Mouse (Mus musculus): Measurements from ENCODE around the gene Cd70. TPM values are rescaled to one million over a fixed set of nuclear protein-coding genes. Genes with fewer than 3 reads are reported as not detected.
A peak's percentile ranks its signal among the peaks of the same experiment; 100 is the strongest.

Gene Cd70
- polyA plus RNA-seq (2012; ENCODE audit: insufficient read depth, insufficient read length, missing spikeins) = not detected in 2 replicates

DNA sequence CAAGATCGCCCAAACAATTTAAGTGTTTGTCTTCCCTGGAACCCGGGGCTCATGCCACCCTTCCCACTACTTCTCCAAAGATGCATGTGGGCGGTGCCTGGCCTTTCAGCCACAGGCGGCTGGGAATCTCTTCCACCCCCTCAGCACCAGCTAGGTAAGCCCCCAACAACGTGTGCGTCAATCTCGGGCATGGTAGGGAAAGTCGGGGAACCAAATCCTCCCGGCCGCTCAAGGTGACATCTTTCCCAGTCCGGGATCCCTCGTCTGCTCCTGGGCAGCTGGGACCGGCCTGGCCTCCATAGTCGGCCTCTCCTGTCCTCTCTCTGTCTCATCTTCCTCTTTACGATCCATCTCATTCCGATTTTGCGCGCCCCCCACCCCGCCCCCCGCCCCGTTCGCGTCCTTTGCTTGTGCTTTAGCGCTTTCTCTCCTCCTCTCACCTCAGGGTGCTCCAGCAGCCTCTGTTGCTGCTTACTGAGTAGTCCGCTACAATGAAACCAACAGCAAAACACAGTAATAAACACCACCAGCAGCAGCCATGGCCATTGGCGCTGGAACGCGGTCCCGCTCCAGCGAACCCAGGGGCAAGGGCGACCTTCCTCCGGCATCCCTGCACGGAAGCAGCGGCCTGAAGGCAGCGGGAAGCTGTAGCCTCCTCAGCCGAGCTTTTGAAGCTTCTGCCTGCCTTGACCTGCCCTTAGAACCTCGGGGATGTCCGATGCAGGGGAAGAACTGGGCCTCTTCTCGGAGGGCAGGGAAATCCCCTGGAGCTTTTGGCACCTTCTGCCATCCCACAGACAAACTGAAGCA, at the start of gene Cd70:
Gene Cd70 (minus strand): TSS at position 784 of the 810 bp plus-strand sequence.
- H3K4me1 ChIP-seq (ENCODE audit: control insufficient read depth, insufficient read depth, low read length) = peaks cover 13% of the 10 kb centered on the region
- peak within 1 kb of the TSS; percentile 36 for H3K4me3 ChIP-seq (ENCODE audit: insufficient read depth, low read length)
- H3K27ac ChIP-seq (ENCODE audit: insufficient read depth, low read depth, low read length) = no peak within 1 kb of the TSS
- no peak for TF ChIP-seq POLR2A (IDR thresholded peaks at IDR 0.05; ENCODE audit: borderline replicate concordance, low read depth, low read length)
- no peak for TF ChIP-seq CTCF (IDR thresholded peaks at IDR 0.05; ENCODE audit: low read depth, low read length)

DNA sequence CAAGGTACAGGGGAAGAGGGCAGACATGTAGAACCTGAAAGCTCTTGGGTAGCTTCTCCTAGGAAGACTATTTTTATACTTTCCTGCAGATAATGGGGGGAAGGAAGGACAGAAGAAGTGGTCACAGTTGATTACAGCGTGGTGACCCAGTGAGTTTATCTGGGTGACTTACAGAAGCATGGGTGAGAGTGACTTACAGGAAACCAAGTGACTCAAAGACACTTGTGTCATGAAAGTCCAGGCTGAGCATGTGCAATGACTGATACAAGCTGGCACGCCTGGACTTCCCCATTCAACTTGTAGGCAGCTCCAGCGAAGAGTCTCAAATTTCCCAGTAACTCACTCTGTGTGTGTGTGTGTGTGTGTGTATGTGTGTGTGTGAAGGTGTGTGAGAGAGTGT, 48.7 kb upstream of the Cd70 start:
- Histone ChIP-seq H3K4me1 (ENCODE audit: control insufficient read depth, insufficient read depth, low read length) (peaks cover 48% of the 10 kb centered on the region), H3K27ac (ENCODE audit: insufficient read depth, low read depth, low read length) (peak overlapping the region; percentile 48), H3K4me3 (ENCODE audit: insufficient read depth, low read length) (no peak overlapping the region)
- TF ChIP-seq CTCF (IDR thresholded peaks at IDR 0.05; ENCODE audit: low read depth, low read length) = no peak
- no peak for TF ChIP-seq POLR2A (IDR thresholded peaks at IDR 0.05; ENCODE audit: borderline replicate concordance, low read depth, low read length)

DNA sequence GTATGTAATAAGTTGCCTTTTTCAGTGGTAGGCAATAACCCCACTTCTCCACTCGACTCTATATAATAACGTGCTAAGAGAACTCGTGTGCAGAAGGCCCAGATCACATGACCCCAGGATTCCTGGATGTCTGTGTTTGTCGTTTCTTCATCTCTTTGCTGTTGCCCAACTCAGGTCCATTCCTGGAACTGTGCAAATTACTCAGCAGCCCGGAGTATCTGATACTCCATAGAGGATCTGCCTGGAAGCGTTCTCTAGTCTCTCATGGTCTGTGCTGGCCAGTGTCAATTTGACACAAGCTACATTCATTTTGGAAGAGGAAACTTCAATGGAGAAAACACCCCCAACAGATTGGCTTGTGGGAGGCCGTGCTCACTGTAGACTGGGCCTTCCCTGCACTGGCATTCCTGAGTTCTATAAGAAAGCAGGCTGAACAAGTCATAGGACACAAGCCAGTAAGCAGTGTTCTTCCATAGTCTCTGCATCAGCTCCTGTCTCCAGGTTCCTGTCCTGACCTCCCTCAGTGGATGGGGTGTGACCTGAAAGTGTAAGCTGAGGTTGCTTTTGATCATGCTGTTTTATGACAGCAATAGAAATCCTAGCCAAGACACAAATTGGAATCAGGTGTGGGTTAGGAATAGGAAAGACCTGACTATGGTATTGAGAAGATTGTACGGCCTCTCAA, 45.9 kb upstream of the Cd70 start:
- TF ChIP-seq POLR2A (IDR thresholded peaks at IDR 0.05; ENCODE audit: borderline replicate concordance, low read depth, low read length) (no peak), CTCF (IDR thresholded peaks at IDR 0.05; ENCODE audit: low read depth, low read length) (no peak)
- Histone ChIP-seq H3K4me3 (ENCODE audit: insufficient read depth, low read length) (no peak overlapping the region), H3K27ac (ENCODE audit: insufficient read depth, low read depth, low read length) (no peak overlapping the region), H3K4me1 (ENCODE audit: control insufficient read depth, insufficient read depth, low read length) (peaks cover 45% of the 10 kb centered on the region)

GRCm38 (mm10) chr17:57194771-57195170, 45.2 kb upstream of the Cd70 start:
- Histone ChIP-seq H3K4me1 (ENCODE audit: control insufficient read depth, insufficient read depth, low read length) (peaks cover 45% of the 10 kb centered on the region), H3K27ac (ENCODE audit: insufficient read depth, low read depth, low read length) (no peak overlapping the region), H3K4me3 (ENCODE audit: insufficient read depth, low read length) (no peak overlapping the region)
- TF ChIP-seq POLR2A (IDR thresholded peaks at IDR 0.05; ENCODE audit: borderline replicate concordance, low read depth, low read length) = no peak
- no peak for TF ChIP-seq CTCF (IDR thresholded peaks at IDR 0.05; ENCODE audit: low read depth, low read length)

- peaks cover 45% of the 10 kb centered on the region for H3K4me1 ChIP-seq (ENCODE audit: control insufficient read depth, insufficient read depth, low read length)
- TF ChIP-seq CTCF (IDR thresholded peaks at IDR 0.05; ENCODE audit: low read depth, low read length) (no peak), POLR2A (IDR thresholded peaks at IDR 0.05; ENCODE audit: borderline replicate concordance, low read depth, low read length) (no peak)
- H3K27ac ChIP-seq (ENCODE audit: insufficient read depth, low read depth, low read length) = peak within 1 kb of the TSS; percentile 49
- H3K4me3 ChIP-seq (ENCODE audit: insufficient read depth, low read length) = peak within 1 kb of the TSS; percentile 38
Measured at GRCm38 (mm10) chr17:57194041-57194507, 44.5 kb upstream of the Cd70 start, which contains the start of gene Tnfsf14. Tnfsf14 (minus strand) TSS chr17:57194177.

- TF ChIP-seq POLR2A (IDR thresholded peaks at IDR 0.05; ENCODE audit: borderline replicate concordance, low read depth, low read length) (no peak), CTCF (IDR thresholded peaks at IDR 0.05; ENCODE audit: low read depth, low read length) (no peak)
- Histone ChIP-seq H3K4me3 (ENCODE audit: insufficient read depth, low read length) (no peak overlapping the region), H3K4me1 (ENCODE audit: control insufficient read depth, insufficient read depth, low read length) (peaks cover 13% of the 10 kb centered on the region), H3K27ac (ENCODE audit: insufficient read depth, low read depth, low read length) (no peak overlapping the region)
Measured at GRCm38 (mm10) chr17:57188510-57189192, 39.1 kb upstream of the Cd70 start.

- TF ChIP-seq POLR2A (IDR thresholded peaks at IDR 0.05; ENCODE audit: borderline replicate concordance, low read depth, low read length) = no peak
- no peak overlapping the region for H3K4me3 ChIP-seq (ENCODE audit: insufficient read depth, low read length)
- H3K27ac ChIP-seq (ENCODE audit: insufficient read depth, low read depth, low read length) = no peak overlapping the region
- peaks cover 20% of the 10 kb centered on the region for H3K4me1 ChIP-seq (ENCODE audit: control insufficient read depth, insufficient read depth, low read length)
Measured at GRCm38 (mm10) chr17:57185641-57186040, 36.1 kb upstream of the Cd70 start.

GRCm38 (mm10) chr17:57182871-57183270, 33.3 kb upstream of the Cd70 start:
- TF ChIP-seq POLR2A (IDR thresholded peaks at IDR 0.05; ENCODE audit: borderline replicate concordance, low read depth, low read length) (no peak), CTCF (IDR thresholded peaks at IDR 0.05; ENCODE audit: low read depth, low read length) (no peak)
- Histone ChIP-seq H3K4me1 (ENCODE audit: control insufficient read depth, insufficient read depth, low read length) (peaks cover 15% of the 10 kb centered on the region), H3K4me3 (ENCODE audit: insufficient read depth, low read length) (no peak overlapping the region), H3K27ac (ENCODE audit: insufficient read depth, low read depth, low read length) (no peak overlapping the region; the same call in 1 of the 2 replicates)

- Histone ChIP-seq H3K27ac (ENCODE audit: insufficient read depth, low read depth, low read length) (no peak overlapping the region), H3K4me1 (ENCODE audit: control insufficient read depth, insufficient read depth, low read length) (peaks cover 15% of the 10 kb centered on the region), H3K4me3 (ENCODE audit: insufficient read depth, low read length) (no peak overlapping the region)
- no peak for TF ChIP-seq POLR2A (IDR thresholded peaks at IDR 0.05; ENCODE audit: borderline replicate concordance, low read depth, low read length)
- no peak for TF ChIP-seq CTCF (IDR thresholded peaks at IDR 0.05; ENCODE audit: low read depth, low read length)
Measured at GRCm38 (mm10) chr17:57180363-57180762, 30.8 kb upstream of the Cd70 start.

All from bone marrow macrophage, adult 2 months (primary cell).